Mouse (Mus musculus) spleen, postnatal 4 days (tissue): ENCODE measurements around the gene Slc25a17.

Experiments
- DNase-seq, 2 experiments: peaks; one replicate each; pipeline ENCODE4 v3.0.0; 2022; ENCODE audit warnings: low spot score in 2 of 2

Slc25a17 gene

GRCm38 (mm10) chr15:81355146-81355761 is 5.4 kb downstream of the Slc25a17 start:
- peak; percentile 73 to 86 for DNase-seq

GRCm38 (mm10) chr15:81352638-81353037 is 8.0 kb downstream of the Slc25a17 start:
- no peak for DNase-seq

DNA sequence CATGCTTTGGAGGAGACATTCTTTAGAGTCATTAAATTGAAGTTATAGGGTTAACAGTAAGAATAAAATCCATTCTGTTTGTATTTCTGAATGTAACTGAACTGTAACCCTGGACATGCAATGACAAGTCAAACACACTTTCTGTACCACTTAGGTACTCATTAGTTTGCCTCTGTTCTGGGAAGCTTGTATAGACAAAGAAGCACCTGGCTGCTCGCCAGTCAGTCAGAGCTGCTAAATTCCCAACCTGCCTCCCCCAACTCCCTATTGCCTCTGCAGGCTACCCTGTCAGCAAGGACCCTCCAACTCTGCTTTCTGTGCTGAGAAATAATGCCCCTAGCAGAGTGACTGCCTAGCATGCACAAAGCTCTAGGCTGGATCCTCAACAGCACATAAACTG is 10.2 kb downstream of the Slc25a17 start:
- DNase-seq, result no peak

DNA sequence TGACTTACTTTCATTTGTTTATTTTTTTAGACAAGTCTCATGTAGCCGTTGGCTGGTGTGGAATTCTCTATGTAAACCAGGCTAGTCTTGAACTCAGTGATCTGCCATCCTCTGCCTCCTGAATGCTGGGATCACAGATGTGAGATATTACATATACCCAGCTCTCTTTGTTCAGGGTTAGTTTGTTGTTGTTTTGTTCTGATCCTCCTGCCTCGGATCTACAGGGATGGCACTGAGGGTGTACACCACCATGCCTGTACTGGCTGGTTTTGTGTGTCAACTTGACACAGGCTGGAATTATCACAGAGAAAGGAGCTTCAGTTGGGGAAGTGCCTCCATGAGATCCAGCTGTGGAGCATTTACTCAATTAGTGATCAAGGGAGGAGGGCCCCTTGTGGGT is 12.2 kb downstream of the Slc25a17 start:
- no peak for DNase-seq

DNA sequence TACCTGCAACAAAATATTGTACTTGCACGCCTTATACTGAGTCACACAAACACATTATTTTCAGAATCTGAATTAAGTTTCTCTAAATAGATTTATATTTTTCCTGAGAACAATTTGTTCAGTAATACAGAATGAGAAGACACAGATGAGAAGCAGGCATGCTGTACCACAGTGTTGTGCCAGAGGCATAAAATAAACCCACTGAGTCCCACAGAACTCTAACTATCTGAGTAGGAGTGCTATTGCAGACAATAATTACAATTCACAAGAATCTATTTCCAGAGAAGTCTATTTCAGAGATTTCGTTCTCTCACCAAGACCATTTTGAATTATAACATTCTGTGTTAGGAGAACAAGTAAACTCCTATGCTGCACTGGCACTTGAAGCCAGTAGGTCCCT is 13.1 kb downstream of the Slc25a17 start:
- DNase-seq, result no peak

DNA sequence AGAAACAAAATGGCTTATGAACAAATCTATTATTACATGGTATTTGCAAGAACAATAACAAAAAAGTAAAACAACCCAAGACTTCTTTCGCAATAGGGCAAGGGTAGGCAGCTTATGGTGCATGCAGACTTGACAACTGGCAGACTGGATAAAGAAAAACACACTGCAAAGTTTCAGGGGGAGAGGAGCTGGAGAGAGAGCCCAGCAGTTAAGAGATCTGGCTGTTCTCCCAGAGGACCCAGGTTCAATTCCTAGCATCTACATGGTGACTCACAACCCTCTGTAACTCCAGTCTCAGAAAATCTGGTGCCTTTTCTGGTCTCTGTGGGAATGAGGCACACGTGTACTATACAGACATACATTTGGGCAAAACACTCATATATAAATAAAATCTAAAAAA is 19.2 kb downstream of the Slc25a17 start:
- DNase-seq, result no peak

- DNase-seq, result no peak
These were observed 21.5 kb downstream of the Slc25a17 start for GRCm38 (mm10) chr15:81339158-81339557.

DNA sequence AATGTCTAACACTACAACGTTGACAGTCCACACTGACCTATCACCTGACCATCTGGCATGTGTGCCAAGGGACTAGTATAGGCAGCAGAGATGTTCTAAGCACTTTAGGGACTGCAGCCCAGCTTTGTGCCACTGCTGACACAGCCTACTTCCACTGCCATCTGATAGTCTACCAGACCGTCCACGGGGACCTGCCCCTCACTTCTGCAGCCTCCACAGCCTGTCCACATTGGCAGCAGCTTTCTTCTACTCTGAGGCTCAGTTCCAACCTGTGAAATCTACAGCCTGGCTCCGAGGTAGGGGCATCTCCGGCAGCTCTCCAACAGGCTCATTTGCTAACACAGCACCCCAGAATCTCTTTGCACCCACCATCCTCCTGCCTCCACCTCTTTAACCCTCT is 24.1 kb downstream of the Slc25a17 start:
- no peak for DNase-seq

DNA sequence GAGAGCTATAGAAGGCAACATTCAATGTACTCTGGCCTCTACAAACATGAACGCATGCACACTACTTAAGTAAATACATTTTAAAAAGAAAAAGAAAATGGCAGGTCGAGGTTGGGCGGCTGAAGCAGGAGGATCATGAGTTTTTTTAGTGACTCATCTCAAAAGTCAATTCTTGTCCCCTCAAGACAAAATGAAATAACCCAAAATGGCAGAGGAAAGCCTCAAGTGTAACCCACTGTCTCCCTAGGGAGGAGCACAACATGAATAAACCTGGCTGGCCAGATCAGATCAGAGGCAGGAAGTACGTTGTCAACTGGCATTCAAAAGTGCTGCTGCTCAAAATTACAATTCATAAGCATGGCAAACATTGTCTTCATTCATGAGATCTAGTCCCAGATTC is 28.1 kb downstream of the Slc25a17 start:
- DNase-seq, result no peak

- no peak for DNase-seq
These were observed 29.7 kb downstream of the Slc25a17 start for GRCm38 (mm10) chr15:81330816-81331433.

GRCm38 (mm10) chr15:81329721-81330369 is 30.8 kb downstream of the Slc25a17 start:
- DNase-seq, result no peak

- DNase-seq, result no peak
These were observed 33.1 kb downstream of the Slc25a17 start for GRCm38 (mm10) chr15:81327501-81327900.

DNA sequence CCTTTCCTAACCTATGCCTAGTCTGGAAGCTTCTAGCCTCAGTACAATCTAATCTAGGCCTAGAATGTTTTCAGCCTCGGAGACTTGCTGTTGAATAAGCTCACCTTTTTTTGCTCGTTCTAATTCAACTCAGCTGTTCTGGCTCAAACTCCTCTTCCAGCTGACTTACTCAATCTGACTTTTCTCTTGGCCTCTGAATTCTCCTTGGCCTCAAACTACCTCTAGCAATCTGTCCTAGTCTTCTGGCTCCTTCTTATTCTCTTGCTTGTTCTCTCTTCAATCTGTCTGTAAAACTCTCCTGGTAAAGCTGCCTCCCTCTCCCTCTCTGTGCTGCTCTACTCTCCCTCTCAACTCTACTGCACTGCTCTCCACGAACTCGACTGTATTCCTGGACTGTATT is 35.6 kb downstream of the Slc25a17 start:
- no peak for DNase-seq

DNA sequence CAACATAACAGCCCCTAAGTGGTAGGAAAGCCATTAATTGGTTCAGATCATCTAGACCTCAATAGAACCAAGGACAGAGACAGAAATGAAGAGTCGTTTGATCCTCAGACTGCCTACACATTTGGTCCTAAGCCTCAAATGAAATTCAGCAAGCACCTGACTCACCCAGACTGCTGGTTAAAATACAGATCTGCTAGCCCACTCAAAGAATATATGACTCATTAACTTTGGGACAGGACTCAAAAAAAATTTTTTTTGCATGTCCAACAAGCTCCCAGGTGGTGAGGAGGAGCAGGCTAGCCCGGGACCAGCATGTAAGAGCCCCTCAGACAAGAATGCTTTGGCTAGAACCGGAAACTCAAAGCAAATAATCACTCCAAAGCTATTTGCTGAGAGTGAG is 40.5 kb downstream of the Slc25a17 start:
- no peak for DNase-seq

DNA sequence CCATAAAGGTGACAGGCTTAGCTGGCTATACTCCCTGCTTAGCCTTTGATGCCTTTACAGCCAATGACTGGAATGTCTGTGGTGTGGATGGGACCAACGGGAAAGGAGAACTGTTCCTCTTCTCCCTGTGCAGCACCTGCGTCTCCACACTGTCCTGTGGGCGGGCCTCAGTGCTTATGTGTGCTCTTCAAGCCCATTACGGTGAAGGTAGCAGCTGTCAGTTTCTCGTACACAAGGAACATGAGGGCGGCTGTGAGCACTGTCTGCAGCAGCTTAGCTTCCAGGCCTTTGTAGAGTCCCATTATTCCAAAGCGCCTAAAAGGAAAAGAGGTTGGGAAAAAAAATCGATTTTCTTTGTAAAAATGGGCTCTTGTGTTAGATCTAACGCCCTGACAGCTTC is 41.1 kb downstream of the Slc25a17 start:
- no peak for DNase-seq

DNA sequence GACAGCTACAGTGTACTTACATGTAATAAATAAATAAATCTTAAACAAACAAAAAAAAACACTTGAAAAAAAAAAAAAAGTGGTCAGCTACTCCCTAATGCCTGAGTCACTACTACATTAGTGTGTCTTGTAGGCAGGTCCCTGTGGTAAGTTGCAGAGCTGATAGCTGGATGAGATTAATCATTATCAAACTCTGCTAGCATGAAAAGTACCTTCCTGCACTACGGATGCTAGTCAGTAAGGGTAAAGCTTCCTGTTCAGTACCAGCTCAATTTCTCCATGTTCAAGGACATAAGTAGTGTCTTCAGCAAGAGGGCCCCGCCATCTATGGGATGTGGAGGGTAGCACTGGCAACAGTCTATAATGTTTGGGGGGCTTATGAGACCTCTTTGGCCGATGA is 46.7 kb downstream of the Slc25a17 start:
- DNase-seq, result no peak

DNA sequence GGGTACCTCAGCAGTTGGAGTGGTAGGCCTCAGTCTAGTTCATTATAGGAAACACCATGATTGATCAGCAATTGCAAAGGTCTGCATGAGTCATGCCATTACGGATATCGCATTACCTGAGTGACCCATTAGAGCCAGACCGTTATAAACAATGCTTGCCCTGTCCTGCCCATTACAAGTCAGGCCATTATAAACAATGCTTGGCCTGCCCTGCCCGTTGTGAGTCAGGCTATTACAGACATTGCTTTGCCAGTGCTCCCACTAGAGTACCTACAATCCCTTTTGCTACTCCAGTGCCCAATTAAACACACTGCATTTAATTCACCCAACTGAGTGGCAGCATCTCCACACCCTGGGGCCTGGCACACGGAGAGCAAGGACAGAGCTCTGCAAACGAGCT is 49.6 kb downstream of the Slc25a17 start:
- no peak for DNase-seq

DNA sequence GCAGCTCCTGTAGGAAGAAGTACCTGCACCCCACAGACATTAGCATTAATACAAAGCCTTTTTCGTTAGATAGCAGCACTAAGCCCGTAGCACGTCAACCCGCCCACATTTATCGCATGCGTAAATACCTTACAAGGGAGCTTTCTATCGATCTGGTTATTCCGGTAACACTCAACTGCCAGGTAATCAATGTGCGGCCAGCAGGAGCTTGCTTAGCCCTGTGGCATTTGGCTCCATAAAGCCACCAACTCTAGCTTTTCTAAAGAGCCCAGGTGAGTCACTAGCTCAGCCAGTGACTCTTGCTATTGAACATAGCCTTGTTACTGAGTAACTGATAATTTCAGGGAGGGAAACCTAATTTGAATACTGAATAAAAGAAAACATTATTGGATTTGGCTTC is 50.3 kb downstream of the Slc25a17 start:
- no peak for DNase-seq

DNA sequence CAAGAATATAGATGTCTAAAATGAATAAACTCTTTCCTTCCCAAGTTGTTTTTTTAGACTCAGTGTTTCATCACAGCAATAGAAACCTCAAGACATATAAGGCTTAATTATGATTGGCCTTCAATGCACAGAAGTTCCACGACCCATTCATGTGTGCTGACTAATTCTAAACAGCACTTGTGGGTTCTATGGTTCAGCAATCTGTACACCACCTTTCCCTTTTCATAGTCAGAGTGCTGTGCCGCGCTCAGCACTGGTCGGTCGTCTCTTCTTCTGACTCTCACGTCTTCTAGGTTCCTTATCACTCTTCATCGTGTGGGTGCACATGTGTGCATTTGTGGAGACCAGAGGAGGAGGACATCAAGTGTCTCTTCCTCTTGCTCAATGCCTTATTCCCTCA is 52.6 kb downstream of the Slc25a17 start:
- no peak for DNase-seq

GRCm38 (mm10) chr15:81306501-81306900 is 54.1 kb downstream of the Slc25a17 start:
- no peak for DNase-seq

GRCm38 (mm10) chr15:81305035-81305434 is 55.6 kb downstream of the Slc25a17 start:
- no peak for DNase-seq

DNA sequence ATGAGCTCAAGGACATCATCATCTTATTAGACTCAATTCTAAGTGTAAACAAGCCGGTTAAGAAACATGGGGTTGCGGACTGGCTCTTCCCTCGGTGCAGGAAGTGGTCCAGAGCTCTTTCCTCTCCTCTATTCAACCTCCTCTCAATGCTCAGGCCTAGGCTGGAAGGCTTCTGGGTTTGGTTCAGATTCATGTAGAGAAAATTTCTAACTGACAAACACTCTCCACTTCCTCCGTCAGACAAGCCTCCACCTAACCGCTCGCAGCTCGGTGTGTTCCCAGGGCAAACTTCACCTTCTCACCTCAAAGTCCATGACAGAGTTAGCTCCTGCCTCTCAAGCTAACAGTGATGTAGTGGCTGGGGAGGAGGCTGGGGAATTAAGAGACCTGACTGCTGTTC is 56.6 kb downstream of the Slc25a17 start:
- DNase-seq, result no peak

- no peak for DNase-seq
These were observed 58.3 kb downstream of the Slc25a17 start for GRCm38 (mm10) chr15:81302151-81302808.
